Mouse (Mus musculus) heart, embryonic 13.5 days (tissue): Measurements from ENCODE around the gene Qdpr. TPM values are rescaled to one million over a fixed set of nuclear protein-coding genes. Genes with fewer than 3 reads are reported as not detected.

Experiments
- ATAC-seq: fragments of 200-750 bp; cut with Nextera tagmentation; 2 replicates; pipeline ENCODE4 v1.8.0; 2017; ENCODE audit warnings: moderate TSS enrichment; ENCODE audit not compliant: insufficient number of reproducible peaks, low FRiP score, low TSS enrichment; ENCODE audit errors: extremely low read depth
- H3K27ac ChIP-seq: fragments of 300-500 bp; sonication (generic); replicated peaks from 2 replicates; pipeline ENCODE4 v1.5.1; 2015; ENCODE audit warnings: moderate library complexity, mild to moderate bottlenecking, inconsistent platforms
- H3K27me3 ChIP-seq: fragments of 300-500 bp; sonication (generic); replicated peaks from 2 replicates; pipeline ENCODE4 v1.6.1; 2015; ENCODE audit warnings: mild to moderate bottlenecking, inconsistent platforms
- H3K36me3 ChIP-seq: fragments of 300-500 bp; sonication (generic); 2 replicates; pipeline ENCODE4 v1.6.1; 2015; ENCODE audit warnings: mild to moderate bottlenecking, inconsistent platforms
- H3K4me1 ChIP-seq: fragments of 300-500 bp; sonication (generic); 2 replicates; pipeline ENCODE4 v1.6.1; 2015; ENCODE audit warnings: inconsistent platforms
- H3K4me2 ChIP-seq: fragments of 300-500 bp; sonication (generic); 2 replicates; pipeline ENCODE4 v1.6.1; 2015; ENCODE audit warnings: inconsistent platforms, mild to moderate bottlenecking, moderate library complexity
- H3K4me3 ChIP-seq: fragments of 300-500 bp; sonication (generic); 2 replicates; pipeline ENCODE4 v1.5.1; 2015; ENCODE audit warnings: moderate library complexity, mild to moderate bottlenecking, inconsistent platforms
- H3K9ac ChIP-seq: fragments of 300-500 bp; sonication (generic); 2 replicates; pipeline ENCODE4 v1.6.1; 2015; ENCODE audit warnings: inconsistent platforms, mild to moderate bottlenecking, moderate library complexity
- H3K9me3 ChIP-seq: fragments of 300-500 bp; sonication (generic); 2 replicates; pipeline ENCODE4 v1.6.1; 2016; ENCODE audit warnings: inconsistent platforms
- WGBS: fragments of 180-500 bp; shearing (Covaris S2); methylation state at CpG from one replicate; pipeline ENCODE4 v1.1.7; 2015; ENCODE audit warnings: mixed read lengths; 5-methylcytosine and 5-hydroxymethylcytosine counted together
- polyA plus RNA-seq: library from polyadenylated mRNA; unstranded; fragments of >200 nt; fragmentation: Nextera tagmentation; extraction: Ambion mirVana; gene quantifications from 2 replicates; pipeline ENCODE4 v1.2.1, GENCODE M21; 2015

Gene Qdpr
- polyA plus RNA-seq, 1 experiment from 2014 or later, result 87.2 TPM

GRCm38 (mm10) chr5:45424021-45424886 lies 25.8 kb downstream of the Qdpr start:
- no peaks in the 10 kb centered on the region for H3K9me3 ChIP-seq
- ATAC-seq, result no peak
- 0 out of 2 replicates have a peak, but pooled peaks cover 5% of the 10 kb centered on the region for H3K4me1 ChIP-seq
- no peaks in the 10 kb centered on the region for H3K27me3 ChIP-seq
- no peak overlapping the region for H3K9ac ChIP-seq
- no peak overlapping the region for H3K4me3 ChIP-seq
- no peak overlapping the region for H3K4me2 ChIP-seq
- no peak overlapping the region for H3K27ac ChIP-seq
- 44% methylated on average over 8 of the region's 8 CpGs for WGBS
- H3K36me3 ChIP-seq, result no peaks in the 10 kb centered on the region

- H3K4me1 ChIP-seq, result 0 out of 2 replicates have a peak, but pooled peaks cover 5% of the 10 kb centered on the region
- no peaks in the 10 kb centered on the region for H3K27me3 ChIP-seq
- H3K27ac ChIP-seq, result no peak overlapping the region
- ATAC-seq, result no peak
- no peak overlapping the region for H3K4me3 ChIP-seq
- no peak overlapping the region for H3K9ac ChIP-seq
- H3K4me2 ChIP-seq, result no peak overlapping the region
- WGBS, result 40% methylated on average over 12 of the region's 12 CpGs
- no peaks in the 10 kb centered on the region for H3K9me3 ChIP-seq
- H3K36me3 ChIP-seq, result no peaks in the 10 kb centered on the region
Observed at GRCm38 (mm10) chr5:45421881-45422844, 27.9 kb downstream of the Qdpr start.

- Histone ChIP-seq H3K4me1 (0 out of 2 replicates have a peak, but pooled peaks cover 5% of the 10 kb centered on the region), H3K27me3 (no peaks in the 10 kb centered on the region), H3K9me3 (no peaks in the 10 kb centered on the region), H3K4me3 (no peak overlapping the region), H3K36me3 (no peaks in the 10 kb centered on the region), H3K4me2 (no peak overlapping the region), H3K27ac (no peak overlapping the region), H3K9ac (no peak overlapping the region)
- ATAC-seq, result peak; percentile 8
- WGBS, result 63% methylated on average over 10 of the region's 10 CpGs
Observed at GRCm38 (mm10) chr5:45419841-45420638, 30.0 kb downstream of the Qdpr start.

GRCm38 (mm10) chr5:45417859-45418443 lies 32.1 kb downstream of the Qdpr start:
- 0 out of 2 replicates have a peak, but pooled peaks cover 5% of the 10 kb centered on the region for H3K4me1 ChIP-seq
- no peak overlapping the region for H3K27ac ChIP-seq
- no peak overlapping the region for H3K4me3 ChIP-seq
- WGBS, result 54% methylated on average over 3 of the region's 3 CpGs
- no peak overlapping the region for H3K4me2 ChIP-seq
- H3K36me3 ChIP-seq, result no peaks in the 10 kb centered on the region
- H3K27me3 ChIP-seq, result no peaks in the 10 kb centered on the region
- no peaks in the 10 kb centered on the region for H3K9me3 ChIP-seq
- no peak for ATAC-seq
- no peak overlapping the region for H3K9ac ChIP-seq

GRCm38 (mm10) chr5:45416478-45416877 lies 33.6 kb downstream of the Qdpr start:
- H3K27me3 ChIP-seq, result no peaks in the 10 kb centered on the region
- no peak for ATAC-seq
- H3K4me3 ChIP-seq, result no peak overlapping the region
- 71% methylated on average over 3 of the region's 3 CpGs for WGBS
- no peaks in the 10 kb centered on the region for H3K36me3 ChIP-seq
- no peaks in the 10 kb centered on the region for H3K4me1 ChIP-seq
- no peaks in the 10 kb centered on the region for H3K9me3 ChIP-seq
- no peak overlapping the region for H3K9ac ChIP-seq
- no peak overlapping the region for H3K4me2 ChIP-seq
- no peak overlapping the region for H3K27ac ChIP-seq

- ATAC-seq, result no peak
- no peak overlapping the region for H3K4me2 ChIP-seq
- H3K36me3 ChIP-seq, result no peaks in the 10 kb centered on the region
- no peak overlapping the region for H3K27ac ChIP-seq
- H3K4me1 ChIP-seq, result no peaks in the 10 kb centered on the region
- H3K27me3 ChIP-seq, result peaks cover 9% of the 10 kb centered on the region
- no peaks in the 10 kb centered on the region for H3K9me3 ChIP-seq
- H3K4me3 ChIP-seq, result no peak overlapping the region
- 56% methylated on average over 2 of the region's 2 CpGs for WGBS
- H3K9ac ChIP-seq, result no peak overlapping the region
Observed at GRCm38 (mm10) chr5:45406129-45406528, 43.9 kb downstream of the Qdpr start.

- Histone ChIP-seq H3K4me3 (no peak overlapping the region), H3K9ac (no peak overlapping the region), H3K4me2 (peak overlapping the region; percentile 37; the same call in 1 of the 2 replicates), H3K27ac (no peak overlapping the region), H3K9me3 (no peaks in the 10 kb centered on the region), H3K4me1 (no peaks in the 10 kb centered on the region), H3K27me3 (peaks cover 9% of the 10 kb centered on the region), H3K36me3 (no peaks in the 10 kb centered on the region)
- no peak for ATAC-seq
- WGBS, result 19% methylated on average over 11 of the region's 11 CpGs
Observed at GRCm38 (mm10) chr5:45402632-45403031, 47.4 kb downstream of the Qdpr start.

GRCm38 (mm10) chr5:45384034-45384812 lies 65.8 kb downstream of the Qdpr start:
- Histone ChIP-seq H3K9me3 (no peaks in the 10 kb centered on the region), H3K4me2 (no peak overlapping the region), H3K9ac (no peak overlapping the region), H3K4me1 (no peaks in the 10 kb centered on the region), H3K4me3 (no peak overlapping the region), H3K27ac (no peak overlapping the region), H3K27me3 (no peaks in the 10 kb centered on the region), H3K36me3 (no peaks in the 10 kb centered on the region)
- WGBS, result 64% methylated on average over 2 of the region's 2 CpGs
- no peak for ATAC-seq
